Mouse (Mus musculus) G1E (cell line): Measurements from ENCODE around the gene Gm28308.

Experiments used
- CTCF ChIP-seq: IDR thresholded peaks from 2 replicates; pipeline ENCODE4 v1.5.1; 2012; ENCODE audit warnings: low read depth, low read length, inconsistent platforms, mixed read lengths
- GATA1 ChIP-seq: IDR thresholded peaks from 2 replicates; pipeline ENCODE4 v1.6.1; 2012; ENCODE audit warnings: borderline replicate concordance, low read length, inconsistent platforms, mixed read lengths
- POLR2AphosphoS5 ChIP-seq: IDR thresholded peaks from 2 replicates; pipeline ENCODE4 v1.6.1; 2012; ENCODE audit warnings: low read depth, low read length, inconsistent platforms; ENCODE audit not compliant: insufficient replicate concordance
- TAL1 ChIP-seq: conservative IDR thresholded peaks from 2 replicates; pipeline ENCODE4 v1.6.1; 2012; ENCODE audit warnings: low read depth, low read length, inconsistent platforms, mixed read lengths

- TF ChIP-seq GATA1: no peak
- TF ChIP-seq CTCF: no peak
- TF ChIP-seq POLR2AphosphoS5: no peak
- no peak for TF ChIP-seq TAL1
These were observed 34.0 kb downstream of the Gm28308 start for GRCm38 (mm10) chr6:52178918-52179665.
